Mouse (Mus musculus) ES-Bruce4 (cell line): ENCODE results near the gene Mlf2.

ENCODE experiments used
- CTCF ChIP-seq: IDR thresholded peaks from one replicate; pipeline ENCODE4 v1.8.1; 2011; ENCODE audit warnings: low read depth, low read length
- EP300 ChIP-seq: IDR thresholded peaks from 2 replicates; pipeline ENCODE4 v1.6.1; 2011; ENCODE audit warnings: low read depth, low read length; ENCODE audit not compliant: insufficient read depth
- POLR2A ChIP-seq: IDR thresholded peaks from one replicate; pipeline ENCODE4 v1.8.1; 2011; ENCODE audit warnings: low read length; ENCODE audit not compliant: insufficient read depth

- TF ChIP-seq EP300 (no peak), CTCF (no peak), POLR2A (no peak)
Observed at GRCm38 (mm10) chr6:124934670-124935069, 3.5 kb downstream of the Mlf2 start.
